Mouse (Mus musculus) lung, adult 2 months (tissue): ENCODE data around the gene Fam198b. TPM values are rescaled to one million over a fixed set of nuclear protein-coding genes. Genes with fewer than 3 reads are reported as not detected.

Experiments used
- DNase-seq: peaks from one replicate; pipeline ENCODE4 v3.0.0; 2022
- H3K4me1 ChIP-seq: fragments of 200-500 bp; 2 replicates; pipeline ENCODE4 v1.6.1; 2011; ENCODE audit warnings: low read length; ENCODE audit not compliant: control insufficient read depth, insufficient read depth
- H3K4me3 ChIP-seq: fragments of 200-500 bp; replicated peaks from 2 replicates; pipeline ENCODE3; 2011; ENCODE audit warnings: low read depth, mild to moderate bottlenecking, control low read depth, low read length; ENCODE audit errors: extremely low read depth
- CTCF ChIP-seq: fragments of 200-500 bp; IDR thresholded peaks from 2 replicates; pipeline ENCODE4 v1.5.1; 2011; ENCODE audit warnings: mild to moderate bottlenecking, low read length, control low read depth; ENCODE audit not compliant: insufficient read depth
- POLR2A ChIP-seq: fragments of 200-500 bp; IDR thresholded peaks from 2 replicates; pipeline ENCODE4 v1.6.1; 2011; ENCODE audit warnings: low read depth, mild to moderate bottlenecking, control low read depth, low read length, borderline replicate concordance; ENCODE audit errors: extremely low read depth
- WGBS: fragments of 180-500 bp; shearing (Covaris S2); methylation state at CpG from one replicate; pipeline ENCODE4 v1.1.7; 2018; 5-methylcytosine and 5-hydroxymethylcytosine counted together
- polyA plus RNA-seq: library from polyadenylated mRNA; depleted of rRNA; stranded (reverse); fragments of >200 nt; gene quantifications from 2 replicates; pipeline ENCODE4 v1.2.3, GENCODE M21; 2012

Fam198b gene
- polyA plus RNA-seq, 1 experiment: 20.3 TPM

DNA sequence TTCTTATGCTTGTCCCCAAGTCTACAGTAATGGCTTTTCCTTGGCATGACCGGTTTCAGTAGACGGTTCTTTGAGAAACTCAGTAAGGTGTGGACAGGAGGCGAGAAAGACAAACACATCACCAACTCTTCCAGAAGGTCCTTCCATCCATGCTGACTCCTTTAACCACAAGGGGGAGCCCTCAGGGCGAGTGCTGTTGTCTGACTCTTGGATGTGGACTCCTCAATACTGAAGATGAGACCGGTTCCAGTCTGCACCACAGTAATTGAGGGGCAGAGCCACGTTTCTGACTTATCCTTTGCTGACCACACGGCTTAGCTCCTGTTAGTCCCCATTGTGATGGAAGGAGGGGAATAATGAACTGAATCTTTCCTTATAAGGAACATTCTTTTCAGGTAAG is 1.2 kb upstream of the Fam198b start:
- no peak for TF ChIP-seq POLR2A
- peak; percentile 90 for TF ChIP-seq CTCF
- 19% methylated on average over 7 of the region's 7 CpGs for WGBS
- peak; percentile 57 for DNase-seq
- no peak overlapping the region for H3K4me3 ChIP-seq
- peaks cover 5% of the 10 kb centered on the region for H3K4me1 ChIP-seq

DNA sequence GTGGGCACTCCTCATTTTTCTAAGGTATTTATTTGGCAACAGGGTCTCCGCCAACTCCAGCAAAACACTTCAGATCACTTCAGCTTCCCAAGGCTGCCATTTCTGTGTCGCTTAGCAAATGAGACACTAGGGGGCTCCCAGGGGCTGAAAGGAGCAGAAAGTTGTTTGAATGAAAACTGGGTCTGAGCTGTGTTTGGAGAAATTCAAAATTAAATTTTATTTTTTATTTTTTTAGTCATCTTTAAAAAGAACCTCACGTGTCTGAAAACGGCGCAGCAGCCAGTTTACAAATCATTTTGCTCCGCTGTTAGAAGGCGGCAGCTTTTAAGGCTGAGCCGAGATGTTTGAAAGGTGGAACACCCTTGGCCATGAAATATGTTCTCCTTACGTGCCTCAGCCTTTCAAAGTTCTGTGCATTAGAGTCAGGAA is 442 bp downstream of the Fam198b start:
- TF ChIP-seq POLR2A: no peak
- TF ChIP-seq CTCF: peak; percentile 50; the same call in 1 of the 2 replicates
- H3K4me3 ChIP-seq: peak overlapping the region; percentile 59
- WGBS: 3% methylated on average over 9 of the region's 9 CpGs
- peaks cover 6% of the 10 kb centered on the region for H3K4me1 ChIP-seq
- peak; percentile 68 for DNase-seq

- DNase-seq: peak; percentile 61
- H3K4me3 ChIP-seq: peak overlapping the region; percentile 77
- WGBS: 4% methylated on average over 19 of the region's 19 CpGs
These were observed 1.5 kb downstream of the Fam198b start for GRCm38 (mm10) chr3:79885686-79886356.

DNA sequence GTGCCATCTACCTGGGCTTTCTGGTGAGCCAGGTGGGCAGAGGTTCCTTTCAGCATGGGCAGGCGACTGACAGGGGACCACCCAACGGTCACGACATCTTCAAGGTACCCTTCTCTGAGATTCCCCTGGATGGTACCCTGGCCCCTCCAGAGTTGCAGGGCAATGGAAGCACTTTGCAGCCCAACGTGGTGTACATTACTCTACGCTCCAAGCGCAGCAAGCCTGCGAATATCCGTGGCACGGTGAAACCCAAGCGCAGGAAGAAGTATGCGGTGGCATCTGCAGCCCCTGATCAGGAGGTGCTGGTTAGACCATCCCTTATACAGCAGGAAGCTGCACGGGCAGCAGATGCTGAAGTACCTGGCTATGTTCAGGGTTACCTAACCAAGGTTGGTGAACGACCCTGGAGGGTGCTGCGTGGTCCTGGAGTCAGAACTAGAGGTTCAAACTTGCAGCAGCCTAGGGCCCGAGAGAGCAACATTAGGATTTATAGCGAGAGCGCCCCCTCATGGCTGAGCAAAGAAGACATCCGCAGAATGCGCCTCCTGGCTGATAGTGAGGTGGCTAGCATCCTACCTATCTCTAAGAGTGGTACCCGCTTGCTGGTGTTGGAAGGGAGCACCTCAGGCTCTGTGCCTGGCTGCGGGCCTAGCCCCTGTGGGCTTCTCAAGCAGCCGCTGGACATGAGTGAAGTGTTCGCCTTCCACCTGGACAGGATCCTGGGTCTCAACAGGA is 2.2 kb downstream of the Fam198b start:
- 39% methylated on average over 23 of the region's 23 CpGs for WGBS
- TF ChIP-seq POLR2A: no peak
- TF ChIP-seq CTCF: peak; percentile 60
- peak overlapping the region; percentile 77 for H3K4me3 ChIP-seq
- peaks cover 6% of the 10 kb centered on the region for H3K4me1 ChIP-seq
- DNase-seq: peak; percentile 68

More at GRCm38 (mm10) chr3:79885686-79886356, 1.5 kb downstream of the Fam198b start:
- peaks cover 6% of the 10 kb centered on the region for H3K4me1 ChIP-seq
- TF ChIP-seq POLR2A (peak; percentile 43; the same call in 1 of the 2 replicates), CTCF (no peak)

GRCm38 (mm10) chr3:79887161-79887855 is 3.0 kb downstream of the Fam198b start:
- Histone ChIP-seq H3K4me3 (peak overlapping the region; percentile 77), H3K4me1 (peaks cover 6% of the 10 kb centered on the region)
- no peak for DNase-seq
- TF ChIP-seq CTCF (no peak), POLR2A (no peak)
- 33% methylated on average over 8 of the region's 8 CpGs for WGBS

DNA sequence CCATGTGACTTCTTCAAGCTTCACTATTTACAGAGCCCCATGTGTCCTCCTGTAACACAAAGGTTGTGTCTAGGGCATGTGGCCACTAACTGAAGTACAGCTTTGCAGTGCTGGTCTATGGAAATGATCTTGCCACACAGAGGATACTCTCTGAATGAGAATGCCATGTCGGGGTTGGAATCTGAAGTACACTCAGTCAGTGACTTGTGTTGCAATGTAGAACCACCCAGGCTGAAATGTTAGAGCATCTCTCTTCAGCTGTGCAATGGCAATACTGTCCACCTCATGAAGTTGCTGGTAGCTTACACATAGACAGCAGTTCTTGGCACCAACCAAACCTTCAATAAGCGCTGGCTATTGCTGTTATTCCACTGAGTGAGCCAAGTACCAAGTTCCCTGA is 3.6 kb downstream of the Fam198b start:
- 28% methylated on average over 2 of the region's 2 CpGs for WGBS

GRCm38 (mm10) chr3:79897534-79898370 is 13.4 kb downstream of the Fam198b start:
- DNase-seq: no peak
- WGBS: 52% methylated on average over 13 of the region's 13 CpGs
- peaks cover 22% of the 10 kb centered on the region for H3K4me1 ChIP-seq
- no peak overlapping the region for H3K4me3 ChIP-seq
- TF ChIP-seq CTCF (no peak), POLR2A (no peak)

More for the DNA sequence above, 3.6 kb downstream of the Fam198b start:
- Histone ChIP-seq H3K4me1 (peaks cover 6% of the 10 kb centered on the region), H3K4me3 (peak overlapping the region; percentile 60)
- TF ChIP-seq POLR2A (no peak), CTCF (no peak)
- DNase-seq: no peak

DNA sequence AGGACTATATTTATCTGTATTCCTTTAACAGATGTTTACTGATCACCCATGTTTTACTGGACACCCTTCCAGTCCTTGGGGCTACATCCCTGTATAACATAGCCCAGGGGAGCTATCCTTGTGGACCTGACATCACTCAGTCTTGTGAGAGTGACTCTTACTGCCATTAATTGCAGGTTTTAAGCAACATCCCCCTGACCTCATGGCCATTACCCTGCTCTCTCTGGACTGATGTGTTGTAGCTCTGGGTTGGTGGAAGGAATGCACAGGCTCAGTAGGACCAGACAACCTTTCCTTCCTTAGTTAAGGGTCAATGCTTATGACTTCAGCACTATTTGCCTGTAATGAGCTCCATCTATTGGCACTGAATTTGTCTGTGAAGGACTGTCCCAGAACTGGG is 14.2 kb downstream of the Fam198b start:
- Histone ChIP-seq H3K4me3 (no peak overlapping the region), H3K4me1 (peaks cover 24% of the 10 kb centered on the region)
- DNase-seq: no peak
- no peak for TF ChIP-seq POLR2A
- TF ChIP-seq CTCF: no peak
